12 mouse cellular contexts compared by ENCODE assay signal in genomic region chr4:155675991-155676390, GRCm38 (mm10). TPM values are rescaled to one million over a fixed set of nuclear protein-coding genes. Genes with fewer than 3 reads are reported as not detected.
DNase-seq lines count a peak whose midpoint lies in the region; ATAC-seq and TF ChIP-seq lines count a peak whose summit lies in the region.
"Had no signal": no experiment of that assay in that cellular context is flagged by ENCODE, and none has a peak within 500 bp of the region (broad histone marks: within the 10 kb centered on the region; RNA-seq: fewer than 3 reads in every experiment).

No protein-coding gene starts in this region.

- ATAC-seq in liver, embryonic 11.5 days (replicated peaks; ENCODE audit: low FRiP score) = no peak
- ATAC-seq: forebrain, embryonic 16.5 days had no signal

- no peaks in the 10 kb centered on the region for H3K9me3 ChIP-seq in liver, embryonic 11.5 days (ENCODE audit: control insufficient read depth, low read length)
- H3K9me3 ChIP-seq: hindbrain, embryonic 12.5 days; limb, embryonic 12.5 days had no signal

- no peaks in the 10 kb centered on the region for H3K36me3 ChIP-seq in liver, adult 2 months (ENCODE audit: control insufficient read depth, insufficient read depth, low read length)
- H3K36me3 ChIP-seq in liver, embryonic 11.5 days (ENCODE audit: control insufficient read depth, insufficient read depth, low read length) = no peaks in the 10 kb centered on the region
- H3K36me3 ChIP-seq: hindbrain, embryonic 12.5 days; limb, embryonic 12.5 days had no signal

- DNase-seq in cerebellum, adult 18-20 months = peak; percentile 61 to 72
- no peak for DNase-seq in cerebellum, adult 8-10 months
- peak; percentile 29 for DNase-seq in liver, adult 2 months (ENCODE audit: extremely low read depth, low read depth, low spot score)
- no peak for DNase-seq in liver, embryonic 11.5 days (ENCODE audit: low spot score)
- DNase-seq in NIH3T3 (ENCODE audit: low read depth) = peak; percentile 71
- DNase-seq in lung, postnatal 25 days (ENCODE audit: low spot score) = peak; percentile 32
- DNase-seq in spleen, adult 18-20 months = no peak
- no peak for DNase-seq in left cerebral cortex, adult 9 months (ENCODE audit: low spot score in 2 of 2)
- DNase-seq: right cerebral cortex, postnatal 4 days had no signal

- H3K27ac ChIP-seq in liver, adult 2 months (replicated peaks; ENCODE audit: insufficient read depth, low read depth, low read length) = no peak overlapping the region
- no peak overlapping the region for H3K27ac ChIP-seq in liver, embryonic 11.5 days (ENCODE audit: low read depth, low read length)
- H3K27ac ChIP-seq: hindbrain, embryonic 12.5 days; limb, embryonic 12.5 days had no signal

- no peak; the same call in 1 of the 2 replicates for TF ChIP-seq CTCF in liver, adult 2 months (IDR thresholded peaks at IDR 0.05; ENCODE audit: low read depth, low read length)

- no peaks in the 10 kb centered on the region for H3K4me1 ChIP-seq in liver, adult 2 months (ENCODE audit: control insufficient read depth, insufficient read depth, low read length)
- no peaks in the 10 kb centered on the region for H3K4me1 ChIP-seq in liver, embryonic 11.5 days (replicated peaks; ENCODE audit: control insufficient read depth, insufficient read depth, low read length)
- H3K4me1 ChIP-seq: hindbrain, embryonic 12.5 days; limb, embryonic 12.5 days had no signal

- no peak for TF ChIP-seq POLR2A in liver, adult 2 months (IDR thresholded peaks at IDR 0.05; ENCODE audit: extremely low read depth, insufficient read depth, low read length)

- H3K79me2 ChIP-seq in liver, adult 2 months (ENCODE audit: control insufficient read depth, insufficient read depth, low read length) = no peaks in the 10 kb centered on the region

- H3K27me3 ChIP-seq in liver, adult 2 months (ENCODE audit: control insufficient read depth, insufficient read depth, low read length) = no peaks in the 10 kb centered on the region
- H3K27me3 ChIP-seq in liver, embryonic 11.5 days (replicated peaks; ENCODE audit: control insufficient read depth, insufficient read depth, low read length) = no peaks in the 10 kb centered on the region
- H3K27me3 ChIP-seq: hindbrain, embryonic 12.5 days; limb, embryonic 12.5 days had no signal

- 57% methylated on average over 2 of the region's 2 CpGs for WGBS in liver, adult 2 months
- WGBS in liver, embryonic 11.5 days = 82% methylated on average over 2 of the region's 2 CpGs

- H3K4me3 ChIP-seq in liver, adult 2 months (ENCODE audit: insufficient read depth, low read depth, low read length) = no peak overlapping the region
- no peak overlapping the region for H3K4me3 ChIP-seq in liver, embryonic 11.5 days (ENCODE audit: low read depth, low read length)
- H3K4me3 ChIP-seq: hindbrain, embryonic 12.5 days; limb, embryonic 12.5 days had no signal

- no peak overlapping the region for H3K9ac ChIP-seq in liver, adult 2 months (ENCODE audit: low read depth, low read length)
- H3K9ac ChIP-seq in liver, embryonic 11.5 days (ENCODE audit: low read depth, low read length) = no peak overlapping the region
- H3K9ac ChIP-seq: hindbrain, embryonic 12.5 days; limb, embryonic 12.5 days had no signal

- H3K4me2 ChIP-seq in liver, embryonic 11.5 days = no peak overlapping the region
- H3K4me2 ChIP-seq: hindbrain, embryonic 12.5 days; limb, embryonic 12.5 days had no signal

RNA-seq across cellular contexts. Expression of gene Mib2, which starts 7.0 kb away (rescaled TPM):
- total RNA-seq in liver, adult 2 months (2014; rRNA removed) = 16.4 and 19.0 TPM in 2 replicates
- 32.2 and 35.8 TPM in 2 replicates for polyA plus RNA-seq in liver, adult 2 months (2012; rRNA removed)
- polyA plus RNA-seq in liver, embryonic 11.5 days (2014; fragmentation: Nextera tagmentation; extraction: Ambion mirVana) = 10.4 and 12.2 TPM in 2 replicates

RNA-seq across cellular contexts. Expression of gene Fndc10, which starts 18.2 kb away (rescaled TPM):
- total RNA-seq in liver, adult 2 months (2014; rRNA removed) = 0.37 and 0.54 TPM in 2 replicates
- polyA plus RNA-seq in liver, adult 2 months (2012; rRNA removed) = 0.77 and 1.2 TPM in 2 replicates
- 0.86 and 1.4 TPM in 2 replicates for polyA plus RNA-seq in liver, embryonic 11.5 days (2014; fragmentation: Nextera tagmentation; extraction: Ambion mirVana)

RNA-seq across cellular contexts. Expression of gene Mmp23, which starts 22.8 kb away (rescaled TPM):
- 1.7 and 1.8 TPM in 2 replicates for total RNA-seq in liver, adult 2 months (2014; rRNA removed)
- 2.7 and 3.0 TPM in 2 replicates for polyA plus RNA-seq in liver, adult 2 months (2012; rRNA removed)
- polyA plus RNA-seq in liver, embryonic 11.5 days (2014; fragmentation: Nextera tagmentation; extraction: Ambion mirVana) = 13.6 and 13.7 TPM in 2 replicates

RNA-seq across cellular contexts. Expression of gene Ssu72, which starts 28.6 kb away (rescaled TPM):
- total RNA-seq in liver, adult 2 months (2014; rRNA removed) = 99.5 and 108 TPM in 2 replicates
- polyA plus RNA-seq in liver, adult 2 months (2012; rRNA removed) = 78.8 and 79.3 TPM in 2 replicates
- polyA plus RNA-seq in liver, embryonic 11.5 days (2014; fragmentation: Nextera tagmentation; extraction: Ambion mirVana) = 122 and 125 TPM in 2 replicates

RNA-seq across cellular contexts. Expression of gene Gm10563, which starts 30.8 kb away (rescaled TPM):
- not detected in 2 replicates for total RNA-seq in liver, adult 2 months (2014; rRNA removed)
- not detected in 2 replicates for polyA plus RNA-seq in liver, adult 2 months (2012; rRNA removed)
- not detected in 2 replicates for polyA plus RNA-seq in liver, embryonic 11.5 days (2014; fragmentation: Nextera tagmentation; extraction: Ambion mirVana)
- polyA plus RNA-seq: forebrain, embryonic 16.5 days; hindbrain, embryonic 12.5 days; limb, embryonic 12.5 days had no signal

Comparison
In these comparisons a context has a peak if more than half of its experiments do, and no peak if none do; other contexts are left out.
1. DNase-seq: peak in cerebellum, adult 18-20 months (2 of 2), liver, adult 2 months (single experiment), NIH3T3 (single experiment) and lung, postnatal 25 days (single experiment); none in cerebellum, adult 8-10 months (single experiment), liver, embryonic 11.5 days (single experiment), spleen, adult 18-20 months (0 of 2) and left cerebral cortex, adult 9 months (0 of 2).